Mouse (Mus musculus) thymus, postnatal 4 days (tissue): ENCODE measurements around the gene Ndufa10.
"Not testable (repeated sequence)": the region's sequence is repeated elsewhere in the genome, so short reads cannot be mapped to it uniquely, and the experiment has no call there.

ENCODE experiments used
- DNase-seq: peaks from one replicate; pipeline ENCODE4 v3.0.0; 2021

The Ndufa10 gene

DNA sequence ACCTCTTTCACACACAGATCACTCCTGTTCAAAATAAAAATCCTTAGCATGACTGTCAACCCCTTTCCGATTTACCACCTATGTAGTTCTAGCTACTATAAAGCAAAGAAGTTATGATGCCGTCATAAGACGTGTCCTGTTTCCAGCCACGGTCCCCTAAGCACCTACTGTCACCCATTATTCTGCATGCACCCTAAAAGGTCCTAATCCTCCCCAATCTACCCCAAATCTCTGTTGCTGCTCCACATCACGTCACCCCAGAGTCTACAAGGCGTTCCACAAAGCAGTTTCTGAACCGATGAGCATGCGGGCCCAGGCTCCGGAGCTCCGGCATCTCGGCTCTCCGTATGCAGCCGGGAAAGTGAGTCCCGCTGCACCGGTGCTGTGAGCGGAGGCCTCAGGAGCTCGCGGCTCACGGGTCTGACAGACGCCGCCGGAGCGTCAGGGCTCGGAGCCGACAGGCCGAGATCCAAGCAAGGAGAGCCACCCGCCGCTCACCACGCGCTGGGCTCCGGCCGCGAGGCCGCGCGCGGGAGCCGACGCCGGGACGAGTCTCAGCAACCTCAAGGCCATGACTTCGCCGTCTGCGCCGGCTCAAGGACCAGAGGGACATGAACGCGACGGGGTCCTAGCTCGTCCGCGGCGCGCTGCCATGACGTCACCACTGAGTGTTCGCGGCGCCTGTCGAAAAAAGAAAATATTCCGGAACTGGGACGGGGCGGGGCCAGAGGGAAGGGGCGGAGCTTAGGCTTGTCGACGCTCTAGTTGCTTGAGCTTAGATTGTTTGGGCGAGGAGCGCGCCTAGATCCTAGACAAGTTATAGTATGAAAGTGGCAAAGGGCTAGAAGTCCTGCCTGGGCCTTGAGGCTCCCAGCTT is at the start of gene Ndufa10:
Ndufa10 (minus strand) TSS at position 696 of the 877 bp plus-strand sequence.
- DNase-seq = peak; percentile 99

DNA sequence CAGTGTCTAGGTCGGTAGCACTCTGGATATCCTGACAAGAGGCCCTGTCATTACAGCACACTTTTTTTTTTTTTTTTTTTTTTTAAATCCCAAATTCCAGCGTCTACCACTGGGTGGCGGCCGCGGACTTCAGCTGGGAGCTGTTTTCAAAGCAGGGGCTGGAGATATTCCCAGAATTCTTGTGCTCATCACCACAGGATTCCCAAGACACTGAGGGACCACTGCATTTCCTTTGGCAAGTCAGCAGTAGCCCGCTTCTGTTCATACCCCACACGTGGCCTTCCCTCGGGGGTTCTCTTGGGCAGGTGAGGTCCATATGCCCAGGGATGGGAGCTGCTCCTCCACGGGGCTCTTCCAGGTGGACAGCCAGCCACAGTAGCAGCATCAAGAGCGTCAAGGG is 47.7 kb upstream of the Ndufa10 start:
- DNase-seq = peak; percentile 24

DNA sequence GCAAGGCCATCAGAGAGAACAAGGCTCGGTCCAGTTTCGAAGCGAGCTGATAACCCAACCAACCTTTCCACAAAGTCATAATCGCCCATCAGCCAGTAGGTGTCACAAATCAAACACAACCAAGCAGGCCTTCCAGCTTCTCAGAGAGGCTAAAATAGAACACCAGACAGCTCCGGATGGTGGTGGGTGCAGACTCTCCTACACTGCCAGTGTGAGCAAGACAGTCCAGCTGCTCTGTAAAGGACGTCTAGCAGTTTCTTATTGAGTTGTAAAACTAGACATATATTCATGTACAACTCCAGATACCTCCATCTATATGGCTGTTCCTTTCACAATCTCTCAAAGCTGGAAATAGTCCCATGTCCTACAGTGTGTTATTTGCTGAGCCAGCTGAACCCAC is 45.4 kb upstream of the Ndufa10 start:
- no peak for DNase-seq

DNA sequence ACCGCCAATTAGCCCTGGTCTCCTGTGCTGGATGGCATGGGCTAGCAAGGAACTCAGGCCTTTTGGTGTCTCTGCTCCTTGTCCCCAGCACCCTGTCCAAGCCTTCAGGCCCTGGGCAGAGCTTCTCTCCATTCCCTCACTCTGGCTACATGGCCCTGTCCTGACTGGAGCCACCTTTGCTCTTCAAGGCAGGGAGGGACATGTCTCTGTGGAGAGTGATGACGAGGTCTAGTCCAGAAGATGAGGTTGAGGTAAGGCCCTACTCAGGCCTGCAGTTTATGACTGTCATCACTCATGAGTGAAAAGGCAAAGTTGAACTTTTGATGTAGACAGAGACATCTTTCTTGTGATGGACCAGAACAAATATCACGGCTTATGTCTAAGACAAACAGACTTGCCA is 44.9 kb upstream of the Ndufa10 start, which contains the start of gene Olfr1414:
Olfr1414 (minus strand) TSS at position 101 of the 400 bp plus-strand sequence.
- no peak for DNase-seq

DNA sequence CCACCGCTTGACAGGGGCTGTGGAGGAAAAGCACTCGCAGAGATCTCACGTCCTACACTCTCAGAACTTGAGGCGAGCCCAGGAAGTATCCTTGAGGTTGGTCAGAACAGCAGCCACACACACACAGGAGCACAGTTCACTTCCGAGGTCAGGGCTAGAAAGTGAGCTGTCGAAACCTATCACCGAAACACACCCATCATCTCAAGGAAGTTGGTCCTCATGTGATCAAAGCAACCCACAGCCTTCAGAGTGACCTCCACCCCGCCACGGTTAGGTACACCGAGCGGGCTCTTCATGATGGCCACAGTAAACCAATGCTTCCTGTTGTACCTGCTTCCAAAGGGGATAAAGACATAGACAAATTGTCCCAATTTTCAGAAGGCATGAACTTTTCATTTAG is 41.7 kb upstream of the Ndufa10 start:
- DNase-seq = no peak

DNA sequence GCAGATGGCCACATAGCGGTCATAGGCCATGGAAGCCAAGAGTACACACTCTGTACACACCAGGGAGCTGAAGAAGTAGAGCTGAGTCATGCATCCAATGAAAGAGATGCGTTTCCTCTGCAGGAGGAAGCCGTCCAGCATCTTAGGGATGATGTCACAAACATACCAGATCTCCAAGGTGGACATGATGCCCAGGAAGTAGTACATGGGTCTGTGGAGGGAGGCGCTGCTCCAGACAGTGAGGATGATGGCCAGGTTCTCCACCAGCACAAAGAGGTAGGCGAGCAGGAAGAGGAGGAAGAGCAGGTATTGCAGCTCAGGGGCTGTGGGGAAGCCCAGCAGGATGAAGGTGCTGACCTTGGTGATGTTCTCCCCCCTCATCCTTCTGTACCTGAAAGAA is 38.0 kb upstream of the Ndufa10 start:
- DNase-seq = not testable (repeated sequence)

DNA sequence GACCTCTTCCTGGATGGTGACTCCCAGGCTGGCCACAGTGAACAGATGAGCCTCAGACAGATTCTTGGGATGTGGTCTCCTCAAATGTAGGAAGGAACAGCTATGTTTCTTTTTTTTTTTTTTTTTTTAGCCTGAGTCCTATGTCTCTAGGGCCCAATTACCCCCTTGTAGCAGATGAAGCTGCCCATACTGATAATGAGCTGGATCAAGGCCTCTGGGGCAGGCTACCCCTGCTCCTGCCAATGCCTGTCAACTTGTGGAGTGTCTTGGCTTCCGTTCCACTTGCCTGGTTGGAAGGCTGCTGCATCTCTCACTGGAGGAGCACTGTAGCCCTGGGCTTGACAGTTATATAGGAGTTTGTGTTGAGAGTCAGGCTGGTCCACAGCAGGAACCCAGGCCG is 22.3 kb upstream of the Ndufa10 start, which contains the start of gene Olfr1415:
Olfr1415 (minus strand) TSS at position 101 of the 400 bp plus-strand sequence.
- DNase-seq = no peak

DNA sequence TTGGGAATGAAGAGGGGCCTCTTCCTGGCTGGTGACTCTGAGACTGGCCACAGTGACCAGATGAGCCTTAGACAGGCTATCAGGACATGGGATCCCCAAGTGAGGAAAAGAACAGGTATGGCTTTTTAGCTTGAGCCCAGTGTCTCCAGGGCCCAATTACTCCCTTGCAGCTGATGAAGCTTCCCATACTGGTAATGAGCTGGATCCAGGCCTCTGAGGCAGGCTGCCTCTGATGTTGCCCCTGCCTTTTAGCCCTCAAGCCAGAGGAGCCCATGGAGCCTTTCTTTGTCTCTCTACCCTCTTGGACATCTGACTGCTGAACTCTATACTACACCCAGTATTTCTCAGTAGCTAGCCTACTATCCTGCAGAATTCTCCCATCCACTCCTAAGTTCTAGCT is 11.4 kb upstream of the Ndufa10 start, which contains the start of gene Olfr1416:
Olfr1416 (minus strand) TSS at position 101 of the 400 bp plus-strand sequence.
- DNase-seq = no peak

DNA sequence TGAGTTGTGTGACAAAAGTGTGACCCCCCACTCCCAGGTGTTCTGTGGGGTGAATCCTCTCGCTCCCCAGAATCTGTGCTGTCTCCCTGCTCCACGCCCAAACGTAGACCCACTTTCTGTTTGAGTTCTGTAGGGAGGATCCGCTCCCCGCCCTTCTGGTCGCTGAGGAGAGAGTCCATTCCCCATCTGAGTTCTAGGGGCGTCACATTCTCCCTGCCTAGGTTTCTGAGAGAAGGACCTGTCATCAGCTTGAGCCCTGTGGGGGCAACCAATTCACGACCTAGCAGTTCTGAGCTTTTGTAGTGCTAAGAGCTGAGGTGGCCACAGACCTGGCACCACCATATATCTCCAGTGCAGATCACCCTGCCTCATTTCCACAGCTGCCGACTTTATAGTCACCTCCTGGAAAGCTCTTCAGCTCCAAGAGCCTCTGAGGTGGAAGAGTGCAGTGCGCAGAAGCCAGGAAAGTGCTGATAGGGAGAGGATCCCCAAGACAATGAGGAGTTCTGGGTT is 462 bp upstream of the Ndufa10 start:
- no peak for DNase-seq

DNA sequence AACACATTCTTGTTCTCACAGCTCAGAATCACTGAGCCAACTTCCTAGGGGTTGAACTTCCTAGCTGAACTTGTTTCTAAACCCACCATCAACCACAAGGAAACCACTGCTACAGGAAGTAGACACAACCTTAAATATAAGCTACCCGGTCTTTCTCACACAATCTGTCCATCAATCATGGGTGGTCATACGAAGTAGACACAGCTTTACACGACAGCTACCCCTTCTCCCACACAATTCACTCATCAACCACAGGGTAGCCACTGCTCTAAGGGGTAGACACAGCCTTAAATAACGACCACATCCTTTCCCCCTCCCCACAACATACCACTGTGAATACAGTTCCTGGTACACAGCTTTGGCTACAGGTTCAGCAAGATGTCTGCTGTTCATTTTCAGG is 4.8 kb downstream of the Ndufa10 start:
- DNase-seq = no peak

DNA sequence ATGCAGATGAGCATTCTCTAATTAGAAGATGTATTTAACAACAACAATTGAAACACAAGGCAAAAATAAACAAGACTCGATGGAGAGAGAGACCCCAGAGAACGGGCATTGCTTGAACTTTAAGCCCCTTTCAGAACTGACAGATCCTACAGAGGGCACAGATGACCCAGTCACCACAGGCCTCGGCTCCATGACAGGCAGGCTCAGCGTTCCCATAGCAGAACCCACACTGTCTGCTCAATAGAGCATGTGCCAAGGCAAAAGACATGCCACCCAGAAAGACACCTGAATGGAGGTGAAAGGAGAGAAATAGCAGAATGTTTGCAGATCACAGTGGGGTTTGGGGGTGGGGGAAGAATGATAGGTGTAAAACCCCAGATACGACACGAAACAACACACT is 15.2 kb downstream of the Ndufa10 start:
- no peak for DNase-seq

DNA sequence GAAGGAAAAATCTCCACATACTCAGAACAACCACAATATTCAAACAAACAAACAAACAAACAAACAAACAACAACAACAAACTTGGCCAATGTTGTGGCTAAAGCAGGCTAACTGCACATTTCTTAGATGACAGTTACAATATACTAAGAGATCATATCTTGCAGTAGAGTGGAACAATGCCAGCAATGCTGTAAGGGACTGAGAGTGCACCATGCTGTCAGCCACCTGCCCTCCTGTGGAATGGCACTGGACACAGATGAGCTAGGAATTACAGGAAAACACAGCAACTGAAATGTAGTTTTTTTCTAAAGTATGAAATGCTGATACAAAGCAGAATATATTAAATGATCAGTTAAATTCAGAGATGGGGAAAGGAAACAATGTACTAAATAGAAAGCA is 15.9 kb downstream of the Ndufa10 start:
- DNase-seq = no peak

DNA sequence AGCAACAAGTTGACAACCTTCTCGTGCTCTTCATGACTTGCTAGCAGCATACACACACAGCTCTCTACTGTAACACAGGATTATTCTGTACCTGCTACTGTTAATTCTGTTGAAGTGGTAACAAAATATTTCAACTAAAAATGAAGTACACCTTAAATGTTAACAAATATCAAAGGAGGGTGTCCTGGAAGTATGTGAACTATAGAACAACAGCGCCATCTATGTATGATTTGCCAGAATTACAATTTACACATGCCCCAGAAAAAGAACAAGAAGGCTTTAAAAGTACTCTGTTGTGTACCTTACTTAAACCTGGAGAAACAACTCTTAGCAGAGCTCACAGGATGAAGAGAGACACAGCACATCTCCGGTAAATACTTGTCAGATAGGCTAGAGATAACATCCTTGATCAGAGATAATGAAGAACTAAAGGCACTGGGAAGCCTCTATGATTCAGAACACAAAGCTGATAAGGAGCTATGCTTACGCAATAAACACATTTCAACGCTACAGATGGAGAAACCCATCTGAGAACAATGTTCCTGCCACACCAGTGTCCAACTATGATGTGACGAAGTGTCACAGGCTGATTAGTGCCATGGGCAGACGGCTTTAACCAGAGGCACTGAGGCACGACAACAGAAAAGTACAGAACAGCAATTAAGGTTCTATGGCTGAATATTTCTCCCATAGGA is 19.8 kb downstream of the Ndufa10 start:
- DNase-seq = no peak

DNA sequence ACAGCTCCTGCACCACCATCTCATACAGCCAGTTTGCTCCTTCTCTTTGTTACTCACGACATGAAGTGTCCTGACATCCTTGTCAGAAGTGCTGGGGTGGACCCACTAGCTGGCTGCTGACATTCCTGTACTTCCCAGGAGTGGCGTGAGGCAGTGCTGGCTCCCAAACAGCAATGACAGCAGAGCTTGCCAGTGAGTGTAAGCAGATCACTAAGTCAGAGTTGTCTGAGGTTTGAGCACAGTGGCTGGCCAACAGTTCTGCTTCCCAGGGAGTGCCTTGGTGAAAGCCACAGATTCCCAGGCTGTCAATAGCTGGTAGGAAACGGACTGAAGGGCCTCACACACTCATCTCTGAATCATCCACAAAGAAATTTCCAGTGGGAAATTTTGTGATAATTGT is 25.4 kb downstream of the Ndufa10 start:
- no peak for DNase-seq

DNA sequence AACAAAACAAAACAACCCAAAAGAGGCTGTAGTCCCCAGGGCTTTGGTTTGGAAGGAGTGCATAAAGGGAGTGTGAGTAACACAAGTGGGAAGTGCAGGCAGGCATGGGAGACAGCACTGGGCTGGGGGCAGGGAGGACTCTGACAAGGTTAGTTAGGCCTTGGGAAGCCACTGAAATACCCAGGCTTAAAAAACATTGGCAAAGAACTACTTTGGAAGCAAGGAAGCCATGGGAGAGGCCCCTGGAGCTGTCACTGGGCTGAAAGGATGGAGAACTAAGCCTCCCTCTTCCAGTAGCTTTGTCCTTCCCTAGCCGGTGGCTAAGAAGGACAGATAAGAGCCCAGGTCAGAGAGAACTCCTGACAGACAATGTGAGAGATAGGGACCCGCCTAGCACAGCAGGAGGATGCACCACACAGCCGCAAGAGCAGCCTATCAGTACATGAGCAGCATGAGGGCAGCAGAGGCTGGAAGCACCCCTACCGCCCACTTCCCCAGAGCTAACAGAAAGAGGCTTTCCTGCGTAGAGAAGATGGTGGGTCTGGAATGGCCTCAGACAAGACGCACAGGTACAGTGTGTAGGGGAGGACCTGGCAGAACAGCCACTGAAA is 32.1 kb downstream of the Ndufa10 start:
- DNase-seq = no peak

DNA sequence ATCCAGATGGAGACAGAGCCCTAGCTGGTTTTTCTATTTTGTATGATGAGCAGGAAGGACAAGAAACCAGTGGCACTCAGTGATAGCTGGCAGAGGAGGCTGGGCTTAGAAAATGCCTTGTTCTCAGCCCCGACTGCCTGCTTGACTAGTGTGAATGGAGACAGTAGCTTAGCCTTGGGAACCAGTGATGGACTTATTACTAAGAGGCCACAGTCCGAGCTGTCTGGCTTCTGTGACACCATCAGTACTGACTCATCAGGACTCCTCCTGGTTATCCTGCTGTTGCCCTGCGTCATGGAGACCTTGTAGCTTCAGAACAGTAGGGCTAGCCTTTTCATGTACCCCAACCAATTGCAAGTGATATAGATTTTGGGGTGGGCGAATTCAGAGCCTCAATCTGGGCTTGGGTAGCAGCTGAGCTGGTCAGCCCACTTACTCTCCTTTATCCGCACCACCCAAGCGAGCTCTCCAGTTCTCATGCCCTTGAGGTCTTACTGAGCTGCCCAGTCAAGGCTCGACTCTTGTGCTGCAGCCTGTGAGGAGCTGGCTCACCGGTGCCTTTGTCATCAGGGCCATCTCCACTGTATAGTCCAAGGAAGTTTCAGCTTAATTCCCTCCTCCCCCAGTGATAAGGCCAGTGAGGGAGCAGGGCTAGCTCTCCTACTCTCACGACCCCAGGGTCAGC is 33.5 kb downstream of the Ndufa10 start:
- DNase-seq = no peak

DNA sequence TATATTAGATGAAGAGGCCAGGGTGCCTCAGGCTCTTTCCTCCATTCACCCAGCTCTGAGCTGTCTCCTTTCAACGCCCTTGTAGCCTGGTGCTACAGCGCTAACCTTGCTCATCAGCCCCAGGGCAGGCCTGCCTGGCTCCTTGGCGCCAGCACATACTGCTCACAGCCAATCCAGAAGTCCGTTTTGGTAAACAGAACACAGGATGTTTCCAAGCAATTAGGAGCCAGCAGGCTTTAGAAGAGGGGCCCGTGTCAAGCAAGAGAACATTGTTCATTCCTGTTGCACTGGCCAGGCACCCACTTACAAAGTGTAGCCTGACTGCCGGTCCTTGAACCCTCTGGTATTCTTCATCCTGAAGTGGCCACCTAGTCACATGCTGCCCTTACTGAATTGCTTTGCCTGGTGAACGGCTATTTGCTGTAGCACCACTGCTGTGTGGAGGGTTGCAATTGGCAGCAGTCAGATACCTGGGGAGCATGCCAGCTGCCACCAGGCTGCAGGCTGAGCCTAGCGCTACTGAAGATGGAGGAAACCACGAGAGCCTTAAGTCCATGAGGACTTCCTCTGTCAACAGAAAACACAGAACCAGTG is 35.9 kb downstream of the Ndufa10 start:
- peak; percentile 13 for DNase-seq

DNA sequence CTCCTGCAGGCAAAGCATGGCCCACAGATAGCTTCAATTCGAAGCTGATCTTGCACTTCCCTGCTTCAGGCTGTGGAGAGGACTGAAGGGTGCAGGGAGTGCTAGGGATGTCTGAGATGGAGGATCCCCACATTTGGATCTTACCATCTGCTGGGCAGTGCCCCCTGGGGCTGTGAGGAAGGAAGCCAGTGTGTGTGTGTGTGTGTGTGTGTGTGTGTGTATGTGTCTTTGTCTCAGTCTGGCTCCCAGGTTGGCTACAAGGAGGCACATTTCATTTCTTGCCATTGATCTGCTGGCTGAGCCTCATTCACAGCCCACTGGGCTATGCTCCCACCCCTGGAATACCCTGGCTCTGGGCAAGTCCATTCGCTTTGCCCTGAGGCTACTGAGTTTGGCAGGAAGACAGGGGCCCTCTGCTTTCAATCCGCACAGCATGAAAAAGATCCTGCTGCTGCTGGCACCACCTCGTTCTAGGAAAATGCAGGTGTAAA is 36.8 kb downstream of the Ndufa10 start:
- no peak for DNase-seq

DNA sequence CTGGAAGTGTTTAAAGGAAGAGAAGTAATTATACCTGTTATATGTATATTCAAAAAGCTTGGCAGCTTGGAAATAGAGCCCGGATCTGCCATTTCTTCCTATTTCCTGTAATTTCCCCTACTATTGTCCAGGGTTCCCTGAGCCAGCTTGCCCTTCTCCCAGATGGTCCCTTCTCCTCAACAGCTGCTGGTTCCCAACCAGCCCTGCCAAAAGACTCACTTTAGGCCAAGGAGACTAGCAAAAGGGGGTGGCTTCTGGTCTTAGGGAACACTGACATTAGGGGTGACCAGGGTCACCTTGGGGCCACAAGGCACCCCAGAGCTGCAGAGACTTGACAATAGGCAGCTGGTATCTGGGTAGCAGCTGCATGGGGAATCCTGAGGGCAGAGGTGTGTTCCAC is 38.7 kb downstream of the Ndufa10 start:
- no peak for DNase-seq

DNA sequence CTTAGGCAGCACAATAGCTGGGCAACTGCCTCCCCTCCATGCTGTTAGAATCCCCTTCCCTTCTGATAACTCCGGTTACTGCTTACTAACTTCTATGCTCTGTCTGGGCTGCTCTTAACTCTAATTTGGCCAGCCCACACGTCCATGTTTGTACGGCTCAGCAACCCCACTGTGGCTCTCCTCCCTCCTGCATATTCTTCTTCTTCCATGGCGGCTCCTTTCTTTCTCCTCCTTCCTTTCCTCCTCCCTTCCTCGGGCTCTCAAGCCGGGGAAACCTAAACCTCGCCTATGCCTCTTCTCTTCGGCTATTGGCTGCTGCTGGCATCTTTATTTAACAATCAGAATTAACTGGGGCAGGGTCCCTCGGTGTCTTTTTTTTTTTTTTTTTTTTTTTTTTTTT is 40.9 kb downstream of the Ndufa10 start:
- no peak for DNase-seq

DNA sequence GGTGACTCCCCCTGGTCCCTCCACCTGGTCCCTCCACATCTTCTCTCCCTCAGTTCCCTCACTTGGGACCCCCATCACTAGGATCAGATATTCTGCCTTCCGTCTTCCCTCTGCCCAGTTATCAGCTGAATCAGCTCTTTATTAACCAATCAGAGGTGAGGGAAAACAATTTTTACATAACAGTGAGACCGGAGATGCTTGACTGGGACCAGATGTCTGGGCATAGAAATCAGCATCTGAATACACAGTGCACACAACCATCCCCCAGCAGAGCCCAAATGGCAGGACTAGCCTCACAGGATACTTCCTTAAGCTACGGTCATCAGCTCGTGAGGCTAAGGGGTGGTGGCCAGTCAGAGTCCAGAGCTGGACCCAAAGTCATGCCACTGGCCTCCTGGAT is 41.6 kb downstream of the Ndufa10 start:
- no peak for DNase-seq

DNA sequence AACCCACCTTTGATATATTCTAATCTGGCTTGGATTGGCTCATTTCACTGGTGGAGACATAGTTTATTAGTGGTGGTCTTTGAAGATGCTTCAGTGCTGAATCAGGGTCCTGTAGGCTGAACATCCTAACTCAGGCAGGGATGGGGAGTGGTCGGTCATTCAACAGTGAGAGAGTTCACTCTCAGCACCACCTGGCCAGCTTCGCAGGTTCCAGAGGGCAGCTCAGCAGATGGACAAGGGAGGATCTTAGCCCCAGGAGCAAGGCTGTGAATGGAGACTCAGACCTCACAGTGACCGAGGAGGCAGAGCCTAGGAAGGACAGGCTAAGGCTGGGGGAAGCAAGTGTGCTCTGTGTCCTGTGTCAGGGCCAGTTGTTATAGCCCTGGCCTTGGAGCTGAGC is 42.2 kb downstream of the Ndufa10 start:
- DNase-seq = no peak
